Mouse (Mus musculus) cerebellum, postnatal 4 days (tissue): Measurements from ENCODE around the gene Morf4l2.
"Not testable (repeated sequence)": the region's sequence is repeated elsewhere in the genome, so short reads cannot be mapped to it uniquely, and the experiment has no call there.

Experiments used
- DNase-seq, 2 experiments: peaks; one replicate each; pipeline ENCODE4 v3.0.0; 2022; ENCODE audit warnings: low spot score in 2 of 2, mixed read lengths in 1 of 2

Morf4l2 gene

DNA sequence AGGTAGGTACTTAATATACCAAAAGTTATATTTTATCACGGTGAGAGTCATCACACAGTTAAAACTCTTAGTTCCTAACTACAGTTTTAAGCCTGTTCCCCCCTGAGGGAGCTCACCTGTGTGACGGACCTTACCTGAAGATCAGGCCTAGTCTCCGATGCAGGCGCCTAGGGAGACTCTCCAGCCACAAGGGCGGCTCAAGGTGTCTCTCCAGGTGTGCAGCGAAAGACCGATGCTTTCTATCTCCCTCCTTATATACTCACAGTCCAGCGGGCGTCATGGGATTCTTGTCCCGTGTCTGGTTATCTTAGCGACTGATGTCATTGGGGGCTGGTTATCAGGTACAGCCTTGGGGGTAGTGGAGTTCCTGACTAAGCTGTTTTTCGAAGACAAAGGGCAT lies at the start of gene Morf4l2:
Gene Morf4l2 (minus strand): TSS at position 232 of the 400 bp plus-strand sequence.
- no peak for DNase-seq

- DNase-seq = no peak
These were observed 46.0 kb upstream of the Morf4l2 start for GRCm38 (mm10) chrX:136789446-136789845.

GRCm38 (mm10) chrX:136780041-136780440 lies 36.6 kb upstream of the Morf4l2 start, which contains the start of gene Glra4:
Gene Glra4, minus strand, starts transcription at chrX:136780141.
- no peak for DNase-seq

- DNase-seq = no peak
These were observed 35.8 kb upstream of the Morf4l2 start for GRCm38 (mm10) chrX:136779262-136779661.

DNA sequence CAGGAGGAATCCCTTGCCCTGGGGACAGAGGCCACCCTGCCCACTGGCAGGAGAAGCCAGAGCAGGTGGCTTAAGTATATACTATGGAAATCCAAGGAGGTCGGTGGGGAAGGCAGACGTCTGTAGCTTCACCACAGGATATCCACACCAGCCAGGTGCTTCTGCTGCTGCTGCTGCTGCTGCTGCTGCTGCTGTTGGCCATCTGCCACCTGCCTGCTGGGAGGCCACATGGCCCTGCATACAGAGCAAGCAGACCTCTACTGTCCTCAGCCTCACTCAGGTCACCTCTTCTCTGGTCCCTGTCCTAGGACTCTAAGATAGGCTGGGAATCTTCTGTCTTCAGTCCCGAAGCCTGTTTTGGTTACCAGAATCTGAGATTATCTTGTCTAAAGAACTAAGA lies 34.6 kb upstream of the Morf4l2 start:
- peak in 1 of 2 experiments; percentile 18 for DNase-seq

DNA sequence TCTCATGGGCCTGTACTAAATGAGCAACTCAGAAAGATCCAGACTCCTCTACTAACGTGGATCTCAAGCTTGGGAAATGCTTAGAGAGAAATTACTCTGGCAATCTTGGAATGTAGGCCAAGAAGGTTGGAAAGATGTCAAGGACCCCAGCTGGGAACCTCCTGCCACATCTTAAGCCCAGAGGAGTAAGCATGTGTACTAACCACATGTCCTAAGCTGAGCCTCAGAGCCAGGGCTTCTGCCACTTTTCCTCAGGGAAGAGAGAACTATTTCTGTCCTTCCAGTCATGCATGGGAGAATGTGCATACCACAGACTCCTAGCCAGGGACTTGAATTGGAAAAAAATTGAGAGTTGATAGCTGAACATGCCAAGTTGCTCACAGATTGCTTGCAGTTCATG lies 29.5 kb upstream of the Morf4l2 start:
- DNase-seq = no peak

DNA sequence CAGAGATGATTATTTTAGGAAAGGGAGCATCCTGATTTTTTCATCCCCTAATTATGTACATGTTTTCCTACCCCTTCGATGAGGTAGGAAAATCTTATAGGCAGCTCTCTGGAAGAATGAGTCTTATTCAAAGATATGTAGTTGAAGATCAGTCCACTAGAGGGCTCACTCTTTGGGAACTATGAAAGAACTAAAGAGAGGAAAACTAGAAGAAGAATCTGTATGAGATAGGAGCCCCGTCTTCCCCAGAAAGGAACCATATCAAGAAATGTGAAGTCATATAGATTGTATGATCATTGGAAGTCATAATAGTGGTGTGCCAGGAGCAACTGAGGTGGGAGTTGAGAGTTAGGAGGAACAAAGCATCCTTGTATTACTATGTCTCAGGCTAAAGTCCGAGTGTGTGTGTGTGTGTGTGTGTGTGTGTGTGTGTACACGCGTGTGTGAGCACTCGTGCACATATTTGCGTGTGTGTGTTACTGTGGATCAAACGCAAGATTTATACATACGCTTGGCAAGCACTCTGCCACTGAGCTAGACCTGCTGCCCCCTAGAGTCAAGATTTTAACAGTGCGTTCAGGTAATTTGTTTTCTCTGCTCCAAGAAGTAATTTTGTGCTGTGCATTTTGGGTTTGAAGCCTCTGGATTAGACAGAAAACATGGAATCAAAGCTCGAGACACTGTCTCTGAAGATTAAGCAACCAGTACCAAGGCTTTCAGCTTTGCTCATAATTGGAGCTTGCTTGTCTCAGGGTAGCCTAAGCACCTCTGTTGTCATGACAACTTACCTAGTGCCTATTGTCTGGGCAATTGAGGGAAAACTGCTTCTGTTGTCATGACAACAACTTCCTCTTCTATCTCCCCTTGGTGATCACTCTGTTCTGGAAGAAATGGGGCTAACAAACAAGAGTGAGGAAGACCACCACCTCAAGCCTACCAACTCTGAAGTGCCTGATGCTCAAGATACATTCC lies 17.9 kb upstream of the Morf4l2 start:
- DNase-seq = no peak

GRCm38 (mm10) chrX:136755464-136755863 lies 12.0 kb upstream of the Morf4l2 start:
- no peak for DNase-seq

DNA sequence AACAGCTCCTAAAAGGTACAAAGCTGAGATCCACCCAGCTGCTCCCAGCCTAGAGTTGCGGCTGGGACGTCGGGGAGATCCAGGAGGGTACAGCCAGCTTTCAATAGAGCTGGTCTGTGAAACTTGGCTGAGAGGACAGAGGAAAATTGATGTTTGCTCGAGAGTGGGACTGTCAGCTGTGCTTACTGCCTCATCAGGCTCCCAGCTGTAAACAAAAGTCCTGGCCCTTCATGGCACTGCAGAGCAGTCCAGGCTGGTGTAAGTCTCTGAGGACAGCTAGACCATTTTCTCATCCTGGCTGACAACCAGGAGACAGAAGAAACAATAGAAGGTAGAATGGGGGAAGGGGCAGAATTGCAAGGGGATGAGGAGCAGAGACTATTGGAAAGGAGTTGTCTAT lies 5.8 kb upstream of the Morf4l2 start:
- DNase-seq = no peak

DNA sequence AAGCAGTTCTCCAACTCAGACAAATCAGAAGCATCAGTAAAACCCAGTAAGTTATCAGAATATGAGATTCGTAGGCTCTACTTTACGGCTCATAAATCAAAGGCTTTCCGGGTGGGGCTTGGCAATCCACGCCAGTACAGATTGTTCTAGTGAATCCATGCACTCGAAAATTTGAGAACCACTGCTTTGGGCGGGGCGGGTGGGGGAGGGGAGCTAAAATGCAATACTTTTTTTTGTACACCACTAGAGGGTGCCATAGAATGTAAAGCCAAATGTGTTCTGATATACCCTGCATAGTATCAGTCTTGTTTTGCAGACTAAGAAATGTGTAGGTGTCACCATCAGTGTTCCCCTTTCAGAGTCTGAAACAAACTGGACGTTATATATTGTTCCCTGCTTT lies 1.2 kb upstream of the Morf4l2 start:
- no peak for DNase-seq

DNA sequence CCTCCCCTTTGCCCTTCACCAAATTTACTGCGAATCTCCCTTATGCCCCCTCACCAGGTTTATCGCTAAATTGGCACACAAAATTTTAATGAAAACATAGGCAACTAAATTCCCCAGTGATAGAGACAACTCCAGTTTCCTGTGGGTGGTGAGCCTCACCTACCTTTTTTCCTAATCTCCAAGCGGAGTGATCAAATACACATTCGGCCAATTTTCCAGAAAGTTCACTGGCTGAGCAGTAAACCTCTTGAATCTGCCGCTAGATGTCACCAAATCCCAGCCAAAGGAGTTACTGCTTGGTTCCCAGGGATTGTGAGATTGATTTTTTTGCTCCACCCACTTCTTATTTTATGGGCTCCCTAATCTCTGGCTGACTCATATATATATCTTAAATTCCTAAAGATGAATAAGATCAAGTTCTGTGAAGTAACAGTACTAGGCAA lies 808 bp downstream of the Morf4l2 start:
- peak in 1 of 2 experiments; percentile 53 for DNase-seq

DNA sequence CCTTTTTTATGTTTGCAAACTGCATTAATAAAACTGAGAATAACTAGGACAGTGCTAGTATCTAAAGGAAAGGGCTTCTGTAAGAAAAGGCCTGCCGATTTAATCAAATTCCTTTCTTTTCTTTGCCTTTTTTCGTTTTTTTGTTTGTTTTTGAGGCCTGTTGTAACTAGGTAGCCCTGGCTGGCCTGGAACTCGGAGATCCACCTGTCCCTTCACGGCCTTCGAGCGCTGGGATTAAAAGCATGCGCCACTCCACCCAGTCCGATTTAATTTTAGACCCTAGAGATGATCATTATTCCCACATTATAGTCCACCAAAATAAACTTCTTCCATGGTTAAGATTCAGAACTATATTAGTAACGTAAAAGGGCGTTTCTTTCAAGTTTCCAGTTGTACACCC lies 1.2 kb downstream of the Morf4l2 start:
- no peak for DNase-seq

GRCm38 (mm10) chrX:136741651-136742201 lies 1.8 kb downstream of the Morf4l2 start:
- peak; percentile 28 to 63 for DNase-seq

GRCm38 (mm10) chrX:136740791-136741650 lies 2.5 kb downstream of the Morf4l2 start:
- peak; percentile 66 to 82 for DNase-seq

DNA sequence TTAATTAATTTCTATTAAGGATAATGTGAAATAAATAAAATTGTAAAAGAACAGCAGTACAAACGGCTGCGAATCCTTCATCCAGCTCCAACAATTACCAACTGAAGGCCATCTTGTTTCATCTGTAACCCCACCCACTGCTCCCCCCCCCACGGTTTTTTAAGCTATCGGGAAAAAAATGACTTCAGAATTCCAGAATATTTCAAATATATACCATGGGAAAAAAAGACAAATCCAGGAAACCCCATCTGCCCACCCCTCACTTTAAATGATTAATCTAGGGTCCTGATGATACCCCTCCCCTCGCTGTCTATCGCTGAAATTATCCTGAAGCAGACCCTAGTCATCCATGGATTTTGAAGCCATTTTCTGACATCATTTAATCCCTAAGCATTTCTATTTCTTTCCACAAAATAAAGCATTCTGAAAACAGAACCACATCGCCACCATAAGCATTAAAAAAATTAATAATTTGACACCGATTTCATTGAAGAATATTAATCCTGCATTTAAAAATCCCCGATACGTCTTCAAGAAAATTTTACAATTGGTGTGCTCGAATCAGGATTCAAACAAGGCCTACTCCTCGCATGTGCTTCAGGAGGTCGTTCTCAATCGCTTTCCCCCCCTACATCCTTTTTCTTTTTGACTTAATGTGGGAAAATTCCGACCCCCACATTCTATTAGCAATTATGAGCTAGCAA lies 3.3 kb downstream of the Morf4l2 start:
- DNase-seq = no peak

GRCm38 (mm10) chrX:136732016-136732415 lies 11.5 kb downstream of the Morf4l2 start:
- DNase-seq = no peak

DNA sequence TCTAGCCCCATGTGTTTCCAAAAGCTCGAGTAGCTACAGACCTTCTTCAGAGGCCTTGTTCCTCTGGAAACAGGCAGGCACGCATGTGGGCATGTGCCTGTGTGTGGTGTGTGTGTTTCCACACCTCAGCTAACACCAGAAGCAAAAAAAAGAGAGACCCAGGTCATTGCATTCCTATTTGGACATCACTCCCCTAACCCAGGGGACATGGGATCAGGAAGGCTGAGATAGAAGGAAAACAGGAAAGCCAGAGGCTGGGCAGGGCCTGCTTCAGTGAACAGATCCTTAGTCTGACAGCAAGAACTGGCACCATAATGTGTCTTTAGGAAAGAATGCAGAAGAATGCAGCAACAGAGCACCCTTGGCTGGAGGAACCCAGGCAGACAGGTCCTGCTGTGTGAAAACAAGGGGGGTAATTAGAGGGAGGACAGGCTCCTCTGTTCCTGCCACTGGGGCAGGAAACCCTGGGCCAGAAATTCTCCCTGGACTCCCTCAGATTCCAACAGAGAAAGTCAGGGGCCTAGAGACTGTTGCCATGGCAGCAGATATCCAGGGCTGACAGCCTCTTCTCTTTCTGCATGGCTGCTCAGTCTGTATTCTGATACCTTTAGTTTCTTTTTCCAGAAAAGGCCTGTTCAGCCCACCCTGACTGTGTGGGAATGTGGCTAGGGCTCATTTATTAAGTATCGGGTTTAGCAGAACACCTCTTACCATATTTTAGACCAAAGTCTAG lies 28.6 kb downstream of the Morf4l2 start:
- DNase-seq = not testable (repeated sequence)

DNA sequence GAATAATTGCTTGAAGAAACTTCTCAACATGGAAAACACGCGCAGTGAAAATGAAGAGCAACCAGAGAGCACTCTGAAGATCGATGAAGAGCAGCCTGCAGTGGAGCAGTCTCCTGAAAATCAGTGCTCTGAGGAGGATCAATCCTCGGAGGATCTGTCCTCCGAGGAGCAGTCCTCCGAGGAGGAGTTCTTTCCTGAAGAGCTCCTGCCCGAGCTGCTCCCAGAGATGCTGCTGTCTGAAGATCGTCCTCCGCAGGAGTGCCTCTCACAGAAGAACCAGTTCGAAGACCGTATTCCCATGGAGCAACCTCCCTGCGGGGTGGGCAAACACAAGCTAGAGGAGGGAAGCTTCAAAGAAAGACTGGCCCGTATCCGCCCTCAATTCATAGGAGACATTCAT lies 34.7 kb downstream of the Morf4l2 start:
- DNase-seq = peak in 1 of 2 experiments; percentile 3

DNA sequence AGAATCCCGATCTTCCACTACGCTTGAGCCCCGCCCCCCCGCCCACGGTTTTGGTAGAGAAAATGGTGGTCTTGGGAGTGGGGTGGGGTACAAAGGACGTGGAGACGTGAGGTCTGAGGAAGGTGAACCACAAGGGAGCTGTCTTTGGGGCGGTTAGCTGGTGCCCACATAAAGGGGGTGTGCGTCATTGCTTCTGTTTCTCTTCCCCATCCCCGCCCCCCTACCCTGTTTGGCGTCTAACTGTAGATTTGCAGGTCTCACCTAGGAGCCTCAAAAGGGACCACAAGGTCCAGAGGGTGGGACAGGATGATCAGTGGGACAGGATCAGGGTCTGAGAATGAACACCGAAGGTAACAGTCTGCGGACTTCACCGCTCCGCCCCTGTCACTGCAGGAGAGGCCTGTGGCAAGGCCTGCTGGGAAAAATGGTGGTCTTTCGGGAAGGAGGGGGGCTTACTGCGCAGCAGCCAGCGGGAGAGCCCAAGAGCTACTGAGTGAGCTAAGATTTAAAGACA lies 35.3 kb downstream of the Morf4l2 start:
- peak; percentile 20 to 45 for DNase-seq

- DNase-seq = peak in 1 of 2 experiments; percentile 61
These were observed 35.9 kb downstream of the Morf4l2 start, which contains the start of gene Tceal1 for GRCm38 (mm10) chrX:136707446-136708167. Gene Tceal1, plus strand, starts transcription at chrX:136707982.
